Mouse (Mus musculus) gastrocnemius, postnatal 14 days (tissue): ENCODE measurements around the gene Cpxm2. TPM values are rescaled to one million over a fixed set of nuclear protein-coding genes. Genes with fewer than 3 reads are reported as not detected.

ENCODE experiments used
- DNase-seq: peaks from one replicate; pipeline ENCODE4 v3.0.0; 2021; ENCODE audit warnings: mixed read lengths
- intact Hi-C: fragments of 180-260 bp; cut with DNase I; formaldehyde crosslinking; loops from one replicate; pipeline ENCODE4 v1.15.1; 2025; ENCODE audit warnings: low total_unique reads
- long read RNA-seq, 2 experiments: library from polyadenylated mRNA; stranded (forward); transcript quantifications; one replicate each; pipeline ENCODE4 v2.0.0; 2021
- total RNA-seq, 2 experiments: library from RNA; stranded (reverse); gene quantifications; 2 replicates each; pipeline ENCODE4 v1.2.3; 2021

The Cpxm2 gene
- 10 to 100 TPM; 12.7 to 13.3 TPM for total RNA-seq
- long read RNA-seq, experiment 1, transcript Cpxm2-201 (14 exons, 3,498 nt): major isoform, 8 of 12 reads
- long read RNA-seq, experiment 1, partial matches to known transcripts: 4 of 12 reads
- long read RNA-seq, experiment 1, other reads (novel, unspliced or antisense): 0 of 12 reads
- long read RNA-seq, experiment 2, transcript Cpxm2-201 (14 exons, 3,498 nt): major isoform, 9 of 12 reads
- long read RNA-seq, experiment 2, partial matches to known transcripts: 1 of 12 reads
- long read RNA-seq, experiment 2, other reads (novel, unspliced or antisense): 2 of 12 reads

- peak; percentile 17 for DNase-seq
- intact Hi-C loops: loop anchor here (10.0 kb wide), 1 partner anchor 60 kb away; no protein-coding TSS in a partner anchor
These were observed at the start of gene Cpxm2 for GRCm38 (mm10) chr7:132154368-132154961. Gene Cpxm2, minus strand, starts transcription at chr7:132154739.

- intact Hi-C loops: loop anchor here (10.0 kb wide), 1 partner anchor 109 kb away; no protein-coding TSS in a partner anchor
These were observed 49.6 kb upstream of the Cpxm2 start for GRCm38 (mm10) chr7:132204073-132204612.

GRCm38 (mm10) chr7:132199686-132200085 is 45.1 kb upstream of the Cpxm2 start:
- intact Hi-C loops: loop anchor here (10.0 kb wide), 1 partner anchor 105 kb away; no protein-coding TSS in a partner anchor
- DNase-seq: no peak

More at GRCm38 (mm10) chr7:132204073-132204612, 49.6 kb upstream of the Cpxm2 start:
- no peak for DNase-seq

GRCm38 (mm10) chr7:132198806-132199205 is 44.3 kb upstream of the Cpxm2 start:
- intact Hi-C loops: no loop called here
- DNase-seq: no peak

- intact Hi-C loops: no loop called here
- no peak for DNase-seq
These were observed 43.4 kb upstream of the Cpxm2 start for GRCm38 (mm10) chr7:132197817-132198475.

GRCm38 (mm10) chr7:132196581-132196980 is 42.0 kb upstream of the Cpxm2 start:
- intact Hi-C loops: no loop called here
- DNase-seq: peak; percentile 30

GRCm38 (mm10) chr7:132193606-132194005 is 39.1 kb upstream of the Cpxm2 start:
- intact Hi-C loops: no loop called here
- no peak for DNase-seq

- DNase-seq: no peak
- intact Hi-C loops: no loop called here
These were observed 32.9 kb upstream of the Cpxm2 start for GRCm38 (mm10) chr7:132187456-132187855.

- intact Hi-C loops: no loop called here
These were observed 29.4 kb upstream of the Cpxm2 start for GRCm38 (mm10) chr7:132183892-132184404.

GRCm38 (mm10) chr7:132181586-132182198 is 27.2 kb upstream of the Cpxm2 start:
- intact Hi-C loops: no loop called here
- DNase-seq: no peak

More at GRCm38 (mm10) chr7:132183892-132184404, 29.4 kb upstream of the Cpxm2 start:
- no peak for DNase-seq

GRCm38 (mm10) chr7:132181042-132181441 is 26.5 kb upstream of the Cpxm2 start:
- DNase-seq: no peak
- intact Hi-C loops: no loop called here

GRCm38 (mm10) chr7:132179049-132179448 is 24.5 kb upstream of the Cpxm2 start:
- DNase-seq: no peak

GRCm38 (mm10) chr7:132174787-132175186 is 20.2 kb upstream of the Cpxm2 start:
- intact Hi-C loops: no loop called here
- no peak for DNase-seq

More at GRCm38 (mm10) chr7:132179049-132179448, 24.5 kb upstream of the Cpxm2 start:
- intact Hi-C loops: no loop called here

- DNase-seq: no peak
These were observed 19.8 kb upstream of the Cpxm2 start for GRCm38 (mm10) chr7:132174296-132174695.

GRCm38 (mm10) chr7:132172220-132172619 is 17.7 kb upstream of the Cpxm2 start:
- DNase-seq: no peak
- intact Hi-C loops: no loop called here

More at GRCm38 (mm10) chr7:132174296-132174695, 19.8 kb upstream of the Cpxm2 start:
- intact Hi-C loops: no loop called here

- no peak for DNase-seq
- intact Hi-C loops: no loop called here
These were observed 17.2 kb upstream of the Cpxm2 start for GRCm38 (mm10) chr7:132171716-132172115.

- no peak for DNase-seq
- intact Hi-C loops: no loop called here
These were observed 15.1 kb upstream of the Cpxm2 start for GRCm38 (mm10) chr7:132169419-132170169.

GRCm38 (mm10) chr7:132167239-132167638 is 12.7 kb upstream of the Cpxm2 start:
- no peak for DNase-seq
- intact Hi-C loops: no loop called here

GRCm38 (mm10) chr7:132162254-132162653 is 7.7 kb upstream of the Cpxm2 start:
- intact Hi-C loops: no loop called here
- DNase-seq: no peak
